Mouse (Mus musculus): Measurements from ENCODE around the gene Cadm1.

GRCm38 (mm10) chr9:47700021-47700420, 170.0 kb downstream of the Cadm1 start:
- no peak for TF ChIP-seq CTCF (IDR thresholded peaks at IDR 0.05; ENCODE audit: low read depth)
- no peak for TF ChIP-seq EP300 (IDR thresholded peaks at IDR 0.05; ENCODE audit: low read depth)
